In the genomic region with DNA sequence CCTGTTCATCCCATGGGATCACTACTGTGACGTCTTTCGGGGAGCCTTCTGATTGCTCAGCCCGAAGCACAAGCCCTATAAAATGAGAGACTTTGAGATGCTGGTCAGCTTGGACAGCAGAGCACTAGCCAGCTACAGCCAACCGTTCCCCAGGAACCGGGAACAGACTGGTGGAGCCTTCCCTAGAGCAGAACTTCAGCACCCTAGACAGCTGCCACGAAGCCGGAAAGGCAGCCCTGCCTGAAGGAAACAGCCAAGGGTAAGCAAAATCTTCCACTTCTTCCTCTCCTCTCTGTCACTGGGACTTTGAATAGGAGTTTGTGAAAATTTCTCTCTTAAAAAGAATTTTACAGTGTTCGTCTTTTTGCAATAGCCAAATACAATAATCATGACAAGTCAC, we compare ENCODE assay signal across 9 mouse cellular contexts. TPM values are rescaled to one million over a fixed set of nuclear protein-coding genes. Genes with fewer than 3 reads are reported as not detected.
A peak's percentile ranks its signal among the peaks of the same experiment; 100 is the strongest.
DNase-seq lines count a peak whose midpoint lies in the region; ATAC-seq lines count a peak whose summit lies in the region.
"Had no signal": no experiment of that assay in that cellular context is flagged by ENCODE, and none has a peak within 500 bp of the region (broad histone marks: within the 10 kb centered on the region; RNA-seq: fewer than 3 reads in every experiment).

Vip (plus strand) TSS at position 107 of the 400 bp plus-strand sequence.

- H3K36me3 ChIP-seq in midbrain, embryonic 10.5 days, result no peaks in the 10 kb centered on the region
- H3K36me3 ChIP-seq in midbrain, embryonic 16.5 days (ENCODE audit: control insufficient read depth, insufficient read depth, low read length), result no peaks in the 10 kb centered on the region
- H3K36me3 ChIP-seq in heart, embryonic 11.5 days (ENCODE audit: control insufficient read depth, insufficient read depth, low read length), result no peaks in the 10 kb centered on the region

- no peaks in the 10 kb centered on the region for H3K9me3 ChIP-seq in midbrain, embryonic 10.5 days (replicated peaks)
- H3K9me3 ChIP-seq in midbrain, embryonic 16.5 days (replicated peaks; ENCODE audit: control insufficient read depth, low read length, poor library complexity, severe bottlenecking), result no peaks in the 10 kb centered on the region
- no peaks in the 10 kb centered on the region for H3K9me3 ChIP-seq in heart, embryonic 11.5 days (replicated peaks; ENCODE audit: control insufficient read depth, low read length)
- H3K9me3 ChIP-seq: megakaryocyte, embryonic 14.5 days had no signal

- H3K4me2 ChIP-seq in midbrain, embryonic 16.5 days (ENCODE audit: low read length), result no peak within 1 kb of the TSS
- H3K4me2 ChIP-seq in heart, embryonic 11.5 days, result no peak within 1 kb of the TSS

- no peak for ATAC-seq in frontal cortex, adult (ENCODE audit: low TSS enrichment)
- ATAC-seq in midbrain, embryonic 16.5 days, result no peak
- peak; percentile 67 for ATAC-seq in granulocyte monocyte progenitor cell, adult 5-6 weeks (replicated peaks; ENCODE audit: poor library complexity, severe bottlenecking)
- ATAC-seq in heart, embryonic 11.5 days (replicated peaks; ENCODE audit: insufficient number of reproducible peaks, low FRiP score, low TSS enrichment), result no peak

- DNase-seq in frontal cortex, adult 2 months (ENCODE audit: extremely low spot score in 1 of 2, low spot score in 1 of 2), result no peak
- DNase-seq in midbrain, embryonic 10.5 days (ENCODE audit: low spot score), result peak; percentile 38
- peak; percentile 23 for DNase-seq in lung, postnatal 36 days
- DNase-seq in frontal cortex, postnatal 14 days (ENCODE audit: low spot score in 2 of 2), result no peak

- H3K4me3 ChIP-seq in midbrain, embryonic 10.5 days, result no peak within 1 kb of the TSS
- H3K4me3 ChIP-seq in midbrain, embryonic 16.5 days (ENCODE audit: low read depth, low read length), result no peak within 1 kb of the TSS
- H3K4me3 ChIP-seq in heart, embryonic 11.5 days (ENCODE audit: low read depth, low read length), result no peak within 1 kb of the TSS
- H3K4me3 ChIP-seq: megakaryocyte, embryonic 14.5 days had no signal

- WGBS in midbrain, embryonic 10.5 days, result 38% methylated on average over 8 of the region's 8 CpGs
- 35% methylated on average over 8 of the region's 8 CpGs for WGBS in midbrain, embryonic 16.5 days
- WGBS in heart, embryonic 11.5 days (ENCODE audit: insufficient replicate concordance), result 24% methylated on average over 8 of the region's 8 CpGs

- no peaks in the 10 kb centered on the region for H3K27me3 ChIP-seq in midbrain, embryonic 10.5 days (ENCODE audit: low read depth, poor library complexity, severe bottlenecking)
- H3K27me3 ChIP-seq in midbrain, embryonic 16.5 days (ENCODE audit: control insufficient read depth, insufficient read depth, low read depth, low read length), result no peaks in the 10 kb centered on the region
- no peaks in the 10 kb centered on the region for H3K27me3 ChIP-seq in heart, embryonic 11.5 days (ENCODE audit: control insufficient read depth, insufficient read depth, low read length)
- H3K27me3 ChIP-seq: megakaryocyte, embryonic 14.5 days had no signal

- no peaks in the 10 kb centered on the region for H3K4me1 ChIP-seq in midbrain, embryonic 10.5 days
- H3K4me1 ChIP-seq in midbrain, embryonic 16.5 days (ENCODE audit: control insufficient read depth, insufficient read depth, low read length), result no peaks in the 10 kb centered on the region
- H3K4me1 ChIP-seq in heart, embryonic 11.5 days (ENCODE audit: control insufficient read depth, insufficient read depth, low read length), result no peaks in the 10 kb centered on the region
- H3K4me1 ChIP-seq: megakaryocyte, embryonic 14.5 days had no signal

- no peak within 1 kb of the TSS for H3K27ac ChIP-seq in midbrain, embryonic 10.5 days (replicated peaks)
- no peak within 1 kb of the TSS for H3K27ac ChIP-seq in midbrain, embryonic 16.5 days (ENCODE audit: low read length)
- H3K27ac ChIP-seq in heart, embryonic 11.5 days (ENCODE audit: low read depth, low read length), result no peak within 1 kb of the TSS

- no peak within 1 kb of the TSS for H3K9ac ChIP-seq in midbrain, embryonic 16.5 days (ENCODE audit: low read depth, low read length)
- no peak within 1 kb of the TSS for H3K9ac ChIP-seq in heart, embryonic 11.5 days (ENCODE audit: low read depth, low read length)

RNA-seq across cellular contexts. Expression of gene Vip, which starts in this region (rescaled TPM):
- polyA plus RNA-seq in frontal cortex, adult 2 months (2012; rRNA removed), result 52.5 and 56.7 TPM in 2 replicates
- polyA plus RNA-seq in midbrain, embryonic 10.5 days (2016; fragmentation: Nextera tagmentation; extraction: Ambion mirVana), result 0.45 TPM in 1 of 2 replicates, not detected in the other
- polyA plus RNA-seq in midbrain, embryonic 16.5 days (2015; fragmentation: Nextera tagmentation; extraction: Ambion mirVana), result 0.81 and 1.1 TPM in 2 replicates
- not detected in 2 replicates for total RNA-seq in granulocyte monocyte progenitor cell, adult 5-6 weeks (2014; fragmentation: Nextera tagmentation)
- total RNA-seq in granulocyte monocyte progenitor cell, adult 5-6 weeks (2017), result not detected in 2 replicates
- not detected in 2 replicates for polyA plus RNA-seq in heart, embryonic 11.5 days (2014; fragmentation: Nextera tagmentation; extraction: Ambion mirVana)

Comparison
In these comparisons a context has a peak if more than half of its experiments do, and no peak if none do; other contexts are left out.
1. RNA of gene Vip (polyA plus RNA-seq): 52.5 to 56.7 TPM in frontal cortex, adult 2 months; 0.81 to 1.1 TPM in midbrain, embryonic 16.5 days, 0.45 TPM in midbrain, embryonic 10.5 days and not detected in heart, embryonic 11.5 days; every median in the first group is over 10 times any median in the second.
2. Peak in DNase-seq in midbrain, embryonic 10.5 days; RNA of the gene not detected or under 1 TPM.
3. Peak in ATAC-seq in granulocyte monocyte progenitor cell, adult 5-6 weeks; RNA of the gene not detected or under 1 TPM.